Mouse (Mus musculus) liver (tissue): ENCODE results near the gene Ak5.

ENCODE experiments used
- DNase-seq: peaks from one replicate; pipeline ENCODE4 v3.0.0-alpha.2; 2020; ENCODE audit warnings: mixed read lengths

Ak5 gene

DNA sequence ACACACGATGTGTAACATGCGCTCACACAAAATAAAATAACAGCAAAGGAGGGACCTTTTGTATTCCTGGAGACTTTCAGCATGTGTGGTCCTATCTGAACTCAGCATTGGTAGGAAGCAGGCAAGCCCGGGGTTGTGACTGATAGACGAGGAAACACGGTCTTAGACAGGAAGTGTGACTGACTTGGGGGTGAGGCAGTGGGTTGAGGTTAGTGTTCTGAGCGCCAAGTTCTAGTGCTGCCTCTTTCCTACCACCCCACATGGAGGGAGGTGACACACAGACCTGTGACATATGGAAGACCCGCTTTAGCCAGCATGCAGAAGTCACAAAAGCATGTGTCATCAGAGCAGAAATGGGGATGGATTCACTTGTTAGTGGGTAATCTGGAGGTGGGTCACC, 158.9 kb downstream of the Ak5 start:
- no peak for DNase-seq

DNA sequence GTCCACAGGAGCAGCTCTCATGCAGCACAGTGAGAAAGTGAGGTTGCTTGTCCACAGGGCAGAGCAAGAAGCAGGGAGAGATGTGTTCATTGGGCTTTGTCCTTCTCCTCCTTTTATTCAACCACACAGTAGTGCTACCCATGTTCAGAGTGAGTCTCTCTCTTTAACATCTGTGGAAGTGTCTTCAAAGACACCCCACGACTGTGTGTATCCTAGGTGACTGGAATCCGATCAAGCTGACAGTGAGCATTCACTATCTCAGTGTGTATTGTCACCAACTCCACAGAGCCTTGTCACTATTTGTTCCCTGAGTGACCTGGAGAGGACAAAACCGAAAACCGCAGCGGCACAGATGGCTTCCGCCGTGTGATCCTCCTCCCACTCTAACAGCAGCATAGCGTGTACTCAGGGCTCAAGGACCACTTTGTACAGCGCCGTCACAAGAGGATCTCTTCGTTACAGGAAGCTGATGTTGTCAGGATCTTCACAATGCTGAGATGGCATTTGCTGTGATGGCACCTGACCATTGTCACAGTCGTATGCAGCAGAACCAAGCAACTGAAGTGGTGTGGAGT, 159.7 kb downstream of the Ak5 start:
- no peak for DNase-seq

DNA sequence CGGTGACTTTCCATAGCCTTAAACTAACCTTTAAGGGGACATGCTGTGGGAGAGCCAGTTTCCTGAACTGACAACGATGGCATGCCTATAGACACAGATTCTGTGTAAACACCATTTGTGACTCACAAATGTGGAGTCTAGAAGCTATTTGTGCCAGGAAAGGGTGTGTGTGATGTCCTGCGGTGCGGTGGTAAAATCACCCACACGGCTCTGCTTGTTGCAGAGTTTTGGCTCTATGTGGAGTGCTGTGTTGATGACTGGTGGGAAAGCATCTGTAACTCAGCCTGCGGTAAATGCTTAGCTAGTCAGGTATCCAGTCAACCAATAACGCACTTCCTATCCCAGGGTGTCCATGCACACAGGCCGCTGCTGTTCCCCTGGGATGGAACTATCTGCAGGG, 160.3 kb downstream of the Ak5 start:
- DNase-seq = no peak

DNA sequence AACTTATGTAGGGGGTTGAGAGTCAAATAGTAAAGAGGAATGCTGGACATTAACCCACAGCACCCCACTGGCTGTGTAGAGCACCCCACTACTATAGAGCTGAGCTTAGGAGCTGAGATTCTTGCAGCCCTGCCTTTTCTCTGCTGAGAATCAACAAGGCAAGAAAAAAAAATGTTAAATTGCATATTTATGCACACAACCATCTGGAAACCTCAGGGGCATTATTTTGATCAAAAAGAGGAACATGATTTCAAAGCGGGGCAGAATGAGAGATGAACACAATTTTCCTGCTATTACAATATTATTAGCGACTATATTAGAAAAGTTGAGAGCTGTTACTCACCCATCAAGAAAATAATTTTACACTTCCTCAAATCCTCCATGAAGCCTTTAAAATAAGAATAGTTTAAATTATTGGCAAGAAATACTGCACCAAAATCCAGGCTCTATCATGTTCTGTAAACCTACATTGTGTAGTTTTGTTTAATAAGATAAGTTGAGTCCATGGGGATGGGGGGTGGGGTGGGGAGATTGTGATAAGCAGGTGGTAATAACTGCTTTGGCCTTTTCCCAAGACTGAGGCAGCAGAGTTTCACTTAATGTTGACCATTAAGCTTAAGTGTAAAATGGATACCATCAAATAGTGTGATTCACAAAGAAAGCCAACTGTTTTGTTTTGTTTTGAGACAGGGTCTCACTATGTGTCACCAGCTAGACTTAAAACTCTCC, 169.0 kb downstream of the Ak5 start:
- no peak for DNase-seq

GRCm38 (mm10) chr3:152497842-152498241, 170.3 kb downstream of the Ak5 start:
- no peak for DNase-seq

DNA sequence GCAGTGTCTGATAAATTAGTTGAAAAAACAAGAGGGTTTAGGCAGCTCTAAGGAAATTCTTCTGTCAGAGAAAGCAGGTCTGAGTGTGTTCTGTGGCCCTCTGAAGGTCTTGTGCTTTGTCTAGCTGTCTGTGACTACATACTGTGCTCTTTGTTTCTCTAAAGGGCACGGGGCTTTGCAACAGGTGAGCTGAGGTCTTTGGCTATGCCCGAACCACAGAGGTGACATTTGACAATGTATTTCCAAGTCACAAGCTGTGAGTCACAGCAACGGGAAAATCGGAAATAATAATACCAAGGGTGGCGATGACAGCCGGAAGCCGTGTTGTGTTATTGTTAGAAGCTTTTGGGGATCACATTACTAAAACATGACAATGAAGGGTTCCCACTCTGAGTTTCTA, 171.1 kb downstream of the Ak5 start:
- no peak for DNase-seq

GRCm38 (mm10) chr3:152495415-152495898, 172.7 kb downstream of the Ak5 start:
- DNase-seq = no peak

DNA sequence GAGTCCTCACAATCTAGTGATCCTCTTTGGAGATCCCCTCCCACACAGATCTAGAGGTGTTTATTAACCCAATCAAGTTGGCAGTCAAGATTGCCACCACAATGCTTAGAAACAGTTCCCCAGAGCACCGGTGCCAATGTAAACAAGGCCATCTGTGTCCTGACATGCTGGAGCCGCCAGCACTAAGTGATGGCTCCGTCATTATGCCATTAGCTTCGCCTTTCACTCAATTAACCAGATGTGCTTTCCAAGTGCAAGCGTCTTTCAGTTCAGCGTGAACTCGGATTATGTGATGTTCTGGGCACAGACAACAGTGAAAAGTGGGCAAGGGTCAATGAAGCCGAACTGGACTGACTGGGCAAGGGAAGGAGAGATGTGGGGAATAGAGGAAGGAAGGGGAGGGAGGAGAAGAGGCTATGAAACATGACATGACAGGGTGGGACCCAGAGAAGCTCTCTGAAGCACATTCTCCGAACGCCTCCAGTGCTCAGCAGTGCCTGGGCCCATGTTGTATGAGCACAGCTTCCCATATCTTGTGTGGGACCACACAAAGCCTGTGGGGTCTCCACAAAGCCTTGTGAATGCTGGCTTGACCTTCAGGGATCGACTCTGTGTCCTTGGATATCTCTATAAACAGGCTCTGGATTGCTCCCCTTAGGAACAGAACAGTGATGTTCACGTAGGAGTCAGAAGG, 173.3 kb downstream of the Ak5 start:
- no peak for DNase-seq

DNA sequence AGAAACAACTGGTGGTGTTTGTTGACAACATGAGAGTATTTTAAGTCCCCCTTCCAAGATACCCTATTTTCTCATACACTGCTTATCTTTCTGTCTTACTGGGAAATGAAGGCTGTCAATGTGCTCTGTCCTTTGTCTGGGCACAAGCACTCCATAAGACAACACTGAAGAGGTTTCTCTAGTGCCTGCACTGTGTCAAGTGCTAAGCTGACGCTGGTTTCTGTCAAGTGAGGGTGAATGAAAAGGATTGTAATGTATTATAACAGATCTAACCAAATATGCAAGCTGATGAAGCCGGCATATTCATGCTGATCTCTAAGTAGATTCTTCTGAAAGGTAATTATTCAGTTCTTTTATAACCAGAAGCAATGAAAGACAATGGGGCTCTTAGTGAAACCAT, 174.3 kb downstream of the Ak5 start:
- no peak for DNase-seq

DNA sequence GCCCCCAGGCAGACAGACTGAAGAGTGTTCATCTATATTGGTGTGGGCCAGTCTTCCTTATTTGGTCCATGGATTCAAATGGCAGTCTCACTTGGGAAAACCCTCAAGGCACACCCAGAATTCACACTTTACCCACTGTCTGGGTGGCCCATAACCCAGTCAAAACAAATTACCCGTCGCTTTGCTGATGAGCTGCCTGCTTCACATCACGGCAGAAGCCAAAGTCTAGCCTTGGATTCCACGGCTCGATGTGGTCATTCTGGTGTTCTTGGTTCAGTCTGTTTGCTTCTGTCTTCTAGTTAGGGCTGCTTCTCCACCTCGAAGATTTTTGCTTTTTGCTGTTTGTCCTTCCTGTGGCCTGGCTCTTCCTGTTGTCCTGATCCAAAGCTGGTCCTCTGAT, 175.9 kb downstream of the Ak5 start:
- DNase-seq = no peak

GRCm38 (mm10) chr3:152490423-152490822, 177.7 kb downstream of the Ak5 start:
- no peak for DNase-seq

GRCm38 (mm10) chr3:152488964-152489363, 179.2 kb downstream of the Ak5 start:
- no peak for DNase-seq

- DNase-seq = no peak
These were observed 184.0 kb downstream of the Ak5 start for GRCm38 (mm10) chr3:152484206-152484605.

DNA sequence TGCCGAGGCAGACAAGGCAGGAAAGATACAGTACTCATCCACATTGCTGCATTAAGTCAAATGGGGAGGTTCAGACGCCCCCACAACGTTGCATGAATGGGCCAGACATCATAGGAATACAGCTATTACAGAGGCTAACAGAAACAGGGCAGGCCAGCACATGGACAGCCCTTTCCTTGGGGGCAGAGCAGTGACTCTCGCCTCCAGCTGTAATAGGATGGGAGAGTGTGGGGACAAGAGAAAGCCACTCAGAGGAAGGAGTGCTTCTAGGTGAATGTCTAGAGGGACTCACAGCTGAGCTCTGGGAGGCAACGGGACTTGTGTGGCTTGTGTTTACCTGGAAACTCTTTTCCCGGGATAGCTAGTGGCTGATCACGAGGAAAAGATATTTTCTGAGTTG, 184.4 kb downstream of the Ak5 start:
- DNase-seq = no peak

DNA sequence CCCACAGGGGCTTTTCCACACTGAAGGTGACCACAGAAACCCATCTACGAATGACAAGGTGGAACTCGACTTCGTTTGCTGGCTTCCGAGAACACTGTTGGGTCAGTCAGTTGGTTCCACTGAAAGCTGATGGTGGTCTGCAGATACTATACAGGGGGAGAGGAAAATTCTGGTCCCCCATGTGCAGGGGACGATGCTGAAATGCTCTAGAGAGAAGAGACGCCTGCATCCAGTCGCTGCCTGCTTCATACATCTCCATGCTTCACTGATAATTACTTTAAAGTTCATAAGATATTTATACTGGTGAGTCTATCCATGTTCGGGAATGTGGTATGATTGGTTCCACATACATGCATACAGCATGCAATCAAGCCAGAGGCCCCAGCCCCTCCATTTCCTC, 186.0 kb downstream of the Ak5 start:
- DNase-seq = no peak

DNA sequence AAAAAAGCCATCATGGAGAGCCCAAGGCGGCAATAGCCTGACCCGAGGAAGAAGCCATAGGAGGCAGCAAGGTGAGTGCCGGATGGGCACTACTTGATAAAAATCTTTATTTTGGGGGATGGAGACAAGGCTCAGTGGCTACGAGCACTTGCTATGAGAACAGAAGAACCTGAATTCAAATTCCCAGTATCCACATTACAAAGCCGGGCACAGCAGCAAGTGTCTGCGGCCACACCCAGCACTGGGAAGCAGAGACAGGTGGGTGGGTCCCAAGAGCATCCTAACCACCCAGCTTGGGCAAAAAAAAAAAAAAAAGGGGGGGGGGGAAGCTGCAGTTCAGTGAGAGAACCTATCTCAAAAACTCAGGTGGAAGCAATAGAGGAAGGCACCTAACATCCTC, 187.8 kb downstream of the Ak5 start:
- no peak for DNase-seq

GRCm38 (mm10) chr3:152478599-152479435, 189.3 kb downstream of the Ak5 start:
- DNase-seq = peak; percentile 89

GRCm38 (mm10) chr3:152477796-152478527, 190.2 kb downstream of the Ak5 start:
- peak; percentile 80 for DNase-seq

GRCm38 (mm10) chr3:152475894-152476293, 192.3 kb downstream of the Ak5 start:
- DNase-seq = no peak

DNA sequence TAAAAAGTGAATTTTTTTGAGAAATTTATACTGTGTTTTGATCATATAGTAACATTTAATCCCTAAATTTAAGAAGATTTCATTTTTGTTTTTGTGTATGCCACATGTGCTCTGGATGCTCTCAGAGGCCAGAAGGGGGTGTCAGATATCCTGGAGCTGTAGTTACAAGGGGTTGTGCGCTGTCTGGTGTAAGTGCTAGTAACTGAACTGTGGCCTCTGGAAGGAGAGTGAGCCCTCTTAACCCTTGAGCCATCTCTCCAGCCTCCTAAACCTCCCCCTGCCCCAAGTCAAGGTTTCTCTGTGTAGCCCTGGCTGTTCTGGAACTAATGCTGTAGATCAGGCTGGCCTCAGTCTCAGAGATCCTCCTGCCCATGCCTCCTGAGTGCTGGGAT, 192.9 kb downstream of the Ak5 start:
- DNase-seq = no peak

- DNase-seq = peak; percentile 79
These were observed 193.4 kb downstream of the Ak5 start for GRCm38 (mm10) chr3:152474582-152475277.

- no peak for DNase-seq
These were observed 195.5 kb downstream of the Ak5 start for GRCm38 (mm10) chr3:152472676-152473075.
